Mouse (Mus musculus) B cell, adult 67 days (primary cell): ENCODE data around the gene Cnnm2. TPM values are rescaled to one million over a fixed set of nuclear protein-coding genes. Genes with fewer than 3 reads are reported as not detected.

ENCODE experiments used
- total RNA-seq, 2 experiments: library from RNA; stranded (reverse); gene quantifications; 4 replicates each; pipeline ENCODE4 v1.2.4; 2023

Cnnm2 gene
- 1 to 10 TPM; 3.7 to 4.1 TPM for total RNA-seq

DNA sequence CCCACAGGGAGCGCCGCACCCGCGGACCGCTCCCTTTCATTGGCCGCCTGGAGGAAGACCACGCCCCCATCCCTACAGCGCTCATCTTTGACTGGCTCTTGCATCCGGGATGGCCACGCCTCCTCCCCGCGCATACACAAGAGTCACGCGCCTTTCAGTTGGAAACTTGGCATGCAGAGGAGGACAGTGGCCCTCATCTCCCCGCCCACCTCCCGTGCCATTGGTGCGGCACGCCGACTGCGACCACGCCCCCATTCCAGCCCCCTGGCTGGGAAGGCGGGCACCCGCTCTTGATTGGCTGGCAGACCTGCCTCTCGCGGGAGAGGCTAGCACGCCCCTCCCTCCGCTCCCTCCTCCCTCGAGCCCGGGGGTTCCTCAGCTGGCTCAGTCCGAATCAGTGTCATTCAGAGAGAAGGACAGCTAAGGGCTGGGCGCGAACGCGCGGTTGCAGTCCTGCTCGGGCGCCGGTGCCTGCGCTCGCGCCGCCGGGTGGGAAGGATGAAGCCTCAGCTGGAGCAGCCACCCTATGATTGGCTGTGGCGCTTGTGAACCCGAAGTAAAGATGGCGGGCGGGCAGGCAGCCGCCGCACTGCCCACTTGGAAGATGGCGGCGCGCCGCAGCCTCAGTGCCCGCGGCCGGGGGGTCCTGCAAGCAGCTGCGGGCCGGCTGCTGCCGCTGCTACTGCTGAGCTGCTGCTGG lies at the start of gene Cnnm2:
Cnnm2 (plus strand) TSS at position 350 of the 700 bp plus-strand sequence.

Other genes starting within 250 kb of the Cnnm2 start
- gene Arl3, start 188.4 kb upstream of the Cnnm2 start, total RNA-seq = 10 to 100 TPM; 13.2 to 14.5 TPM
- gene Sfxn2, start 188.2 kb upstream of the Cnnm2 start, total RNA-seq = 10 to 100 TPM; 12.5 to 18.0 TPM
- gene Wbp1l, start 162.5 kb upstream of the Cnnm2 start, total RNA-seq = 10 to 100 TPM; 59.6 to 69.4 TPM
- gene Cyp17a1, start 88.4 kb upstream of the Cnnm2 start, total RNA-seq = not detected
- 10 to 100 TPM; 10.2 to 12.5 TPM for gene Borcs7, start 71.7 kb upstream of the Cnnm2 start, total RNA-seq
- gene As3mt, start 54.1 kb upstream of the Cnnm2 start, total RNA-seq = 10 to 100 TPM; 44.9 to 48.8 TPM